Mouse (Mus musculus) thymus, adult 2 months (tissue): ENCODE measurements around the gene Large2.

Source experiments
- CTCF ChIP-seq: fragments of 200-500 bp; IDR thresholded peaks from 2 replicates; pipeline ENCODE4 v1.5.1; 2012; ENCODE audit warnings: mild to moderate bottlenecking, control low read depth, low read length, moderate library complexity, borderline replicate concordance; ENCODE audit not compliant: control insufficient read depth, poor library complexity, insufficient read depth; ENCODE audit errors: extremely low read depth
- POLR2A ChIP-seq: fragments of 200-500 bp; IDR thresholded peaks from 2 replicates; pipeline ENCODE4 v1.6.1; 2012; ENCODE audit warnings: mild to moderate bottlenecking, low read length, control low read depth, moderate library complexity; ENCODE audit not compliant: control insufficient read depth, poor library complexity, insufficient read depth; ENCODE audit errors: extremely low read depth

GRCm38 (mm10) chr2:92360893-92361292 lies 13.8 kb downstream of the Large2 start:
- TF ChIP-seq CTCF (no peak), POLR2A (no peak)
